ENCODE assay signal across 7 mouse cellular contexts in the genomic region with DNA sequence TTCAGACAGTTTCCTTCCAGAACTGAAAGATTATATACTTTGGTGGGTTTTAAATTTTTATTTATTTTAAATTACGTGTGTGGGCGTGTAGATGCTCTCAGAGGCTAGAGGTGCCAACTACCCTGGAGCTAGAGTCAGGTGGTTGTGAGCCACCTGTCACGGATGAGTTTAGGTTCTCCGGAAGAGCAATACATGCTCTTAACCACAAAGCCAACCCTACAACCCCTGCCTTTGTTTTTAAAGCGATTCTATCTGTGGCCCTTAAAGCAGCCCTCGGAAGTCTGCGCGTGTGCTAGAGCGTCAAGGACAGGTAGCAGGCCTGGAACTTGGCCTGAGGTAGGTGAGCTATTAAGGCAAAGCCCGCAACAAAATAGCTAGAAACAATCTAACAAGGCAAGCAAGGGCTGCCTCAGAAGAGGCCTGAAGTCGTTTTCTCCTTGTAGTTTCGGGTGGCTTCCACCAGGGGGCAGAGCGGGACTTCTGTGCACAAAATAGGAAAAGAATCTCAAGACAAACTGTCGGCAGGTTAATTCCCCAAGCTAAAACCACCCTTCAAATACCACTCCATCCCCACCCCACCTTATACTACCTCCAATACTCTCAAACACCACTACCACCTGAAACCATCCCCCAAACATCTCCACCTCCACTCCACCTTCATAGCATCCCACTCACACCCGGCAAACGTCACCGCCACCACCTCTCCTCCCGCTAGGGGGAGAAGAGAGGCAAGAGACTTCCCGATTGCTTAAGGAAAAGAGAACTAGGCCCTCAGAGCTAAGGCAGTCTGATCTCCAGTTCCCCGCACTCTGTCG. TPM values are rescaled to one million over a fixed set of nuclear protein-coding genes. Genes with fewer than 3 reads are reported as not detected.
DNase-seq lines count a peak whose midpoint lies in the region; ATAC-seq lines count a peak whose summit lies in the region.

No protein-coding gene starts in this region.

- H3K4me3 ChIP-seq in midbrain, embryonic 13.5 days (replicated peaks), result no peak overlapping the region

- H3K9me3 ChIP-seq in midbrain, embryonic 13.5 days, result no peaks in the 10 kb centered on the region

- no peaks in the 10 kb centered on the region for H3K27me3 ChIP-seq in midbrain, embryonic 13.5 days

- peak; percentile 68 for ATAC-seq in midbrain, embryonic 13.5 days

- no peaks in the 10 kb centered on the region for H3K36me3 ChIP-seq in midbrain, embryonic 13.5 days

- no peak overlapping the region for H3K27ac ChIP-seq in midbrain, embryonic 13.5 days

- peak; percentile 47 for DNase-seq in adrenal gland, adult 8-10 months
- peak; percentile 80 for DNase-seq in embryo, embryonic 9.5 days (ENCODE audit: extremely low spot score)
- peak; percentile 97 for DNase-seq in heart, adult 11 months
- peak; percentile 48 for DNase-seq in kidney, adult 11 months
- DNase-seq in left cerebral cortex, postnatal 4 days, result peak; percentile 81
- peak; percentile 62 for DNase-seq in spleen, adult 12 weeks (ENCODE audit: low spot score)

- intact Hi-C loops in left cerebral cortex, postnatal 4 days (cut with DNase I), result loop anchor here (5.0 kb wide), 1 partner anchor 206 kb away; no protein-coding TSS in a partner anchor

- no peak overlapping the region for H3K9ac ChIP-seq in midbrain, embryonic 13.5 days (replicated peaks)

- H3K4me2 ChIP-seq in midbrain, embryonic 13.5 days (replicated peaks), result no peak overlapping the region; the same call in 1 of the 2 replicates

- 31% methylated on average over 21 of the region's 21 CpGs for WGBS in midbrain, embryonic 13.5 days

- no peaks in the 10 kb centered on the region for H3K4me1 ChIP-seq in midbrain, embryonic 13.5 days (replicated peaks)

RNA-seq across cellular contexts. Expression of a gene that starts 32.1 kb away (rescaled TPM):
- 1 to 10 TPM; 1.2 to 4.5 (median 2.4) TPM for total RNA-seq in adrenal gland, adult 8-10 months (2022)
- 1 to 10 TPM; 1.2 to 1.9 TPM for total RNA-seq in left cerebral cortex, postnatal 4 days (2021)
- polyA plus RNA-seq in midbrain, embryonic 13.5 days (2015; fragmentation: Nextera tagmentation; extraction: Ambion mirVana), result 1.2 and 1.5 TPM in 2 replicates

RNA-seq across cellular contexts. Expression of a gene that starts 37.1 kb away (rescaled TPM):
- total RNA-seq in adrenal gland, adult 8-10 months (2022), result 10 to 100 TPM; 15.1 to 28.3 (median 21.8) TPM
- 100 to 1,000 TPM; 365 to 390 TPM for total RNA-seq in left cerebral cortex, postnatal 4 days (2021)
- polyA plus RNA-seq in midbrain, embryonic 13.5 days (2015; fragmentation: Nextera tagmentation; extraction: Ambion mirVana), result 44.8 and 46.4 TPM in 2 replicates

Comparison
In these comparisons a context has a peak if more than half of its experiments do, and no peak if none do; other contexts are left out.
1. DNase-seq: peak in every context shown above with its lines; median percentile 97 in heart, adult 11 months; 81 in left cerebral cortex, postnatal 4 days; 80 in embryo, embryonic 9.5 days; 62 in spleen, adult 12 weeks; 48 in kidney, adult 11 months; 47 in adrenal gland, adult 8-10 months.
2. RNA of a gene that starts 37.1 kb away (total RNA-seq): 365 to 390 TPM in left cerebral cortex, postnatal 4 days; 15.1 to 28.3 TPM in adrenal gland, adult 8-10 months; every median in the first group is over 10 times any median in the second.